Mouse (Mus musculus) brain, adult 2 months (tissue): Measurements from ENCODE around the gene Lrrc25.
"Not testable (repeated sequence)": the region's sequence is repeated elsewhere in the genome, so short reads cannot be mapped to it uniquely, and the experiment has no call there.

ENCODE experiments used
- DNase-seq: peaks from one replicate; pipeline ENCODE4 v3.0.0; 2011; ENCODE audit warnings: low read depth, low spot score

Lrrc25 gene

GRCm38 (mm10) chr8:70615894-70616293 is at the start of gene Lrrc25:
Lrrc25 (plus strand) TSS chr8:70616155.
- no peak for DNase-seq

- no peak for DNase-seq
These were observed 45.6 kb upstream of the Lrrc25 start for GRCm38 (mm10) chr8:70570360-70570759.

- peak; percentile 78 for DNase-seq
These were observed 45.0 kb upstream of the Lrrc25 start for GRCm38 (mm10) chr8:70570990-70571389.

DNA sequence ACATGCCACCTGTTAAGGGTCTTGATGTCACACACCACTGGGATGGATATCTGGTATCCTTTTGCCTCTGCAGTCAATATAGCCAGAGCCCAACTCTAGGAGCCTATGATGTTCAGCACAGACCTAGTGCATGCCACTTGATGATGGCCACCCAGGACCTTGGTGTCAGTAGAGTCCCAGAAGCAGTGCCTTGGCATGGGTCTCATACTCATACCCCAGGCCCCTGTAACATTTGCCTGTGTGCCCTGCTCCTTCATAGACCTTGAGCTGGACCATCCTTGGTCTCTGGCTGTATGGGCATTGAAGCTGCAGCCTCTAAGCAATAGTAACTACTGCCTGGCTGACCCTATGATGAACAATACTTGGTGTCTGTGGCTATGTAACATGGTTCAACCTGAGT is 41.7 kb upstream of the Lrrc25 start:
- DNase-seq: no peak

DNA sequence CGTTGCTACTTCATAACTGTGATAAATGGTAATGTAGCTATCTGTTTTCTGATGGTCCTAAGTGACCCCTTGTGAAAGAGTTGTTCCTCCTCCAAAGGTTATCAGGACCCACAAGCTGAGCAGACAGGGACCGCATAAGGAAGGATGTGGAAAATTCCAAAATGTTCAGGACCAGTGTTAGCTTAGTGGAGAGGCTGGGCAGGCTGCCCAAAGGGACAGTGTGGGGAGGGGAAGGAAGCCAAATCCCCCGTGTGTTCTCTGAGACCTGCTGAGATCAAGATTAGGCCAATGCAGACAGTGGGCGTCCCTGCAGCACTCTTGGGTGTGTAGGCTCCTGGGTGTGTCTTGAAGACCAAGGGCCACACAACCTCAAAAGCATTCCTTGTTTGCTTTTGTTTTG is 41.0 kb upstream of the Lrrc25 start:
- peak; percentile 76 for DNase-seq

DNA sequence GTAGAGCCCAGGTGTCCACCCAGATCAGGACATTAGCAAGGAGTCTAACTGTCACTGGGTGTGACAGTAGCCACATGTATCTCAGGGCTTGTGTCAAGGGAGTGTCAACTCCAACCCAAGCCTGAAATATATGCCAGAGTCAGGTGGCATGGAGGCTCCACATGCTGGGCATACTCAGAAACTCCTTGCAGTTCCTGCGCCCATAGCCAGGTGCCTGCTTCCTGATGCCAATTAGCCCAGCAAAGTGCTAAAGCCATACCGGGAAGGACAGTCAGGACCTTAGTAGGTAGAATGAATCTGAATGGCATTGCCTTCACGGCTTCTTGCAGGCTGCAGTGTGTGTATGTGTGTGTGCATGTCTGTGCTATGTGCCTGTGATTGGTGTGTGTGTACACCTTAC is 38.7 kb upstream of the Lrrc25 start:
- DNase-seq: no peak

DNA sequence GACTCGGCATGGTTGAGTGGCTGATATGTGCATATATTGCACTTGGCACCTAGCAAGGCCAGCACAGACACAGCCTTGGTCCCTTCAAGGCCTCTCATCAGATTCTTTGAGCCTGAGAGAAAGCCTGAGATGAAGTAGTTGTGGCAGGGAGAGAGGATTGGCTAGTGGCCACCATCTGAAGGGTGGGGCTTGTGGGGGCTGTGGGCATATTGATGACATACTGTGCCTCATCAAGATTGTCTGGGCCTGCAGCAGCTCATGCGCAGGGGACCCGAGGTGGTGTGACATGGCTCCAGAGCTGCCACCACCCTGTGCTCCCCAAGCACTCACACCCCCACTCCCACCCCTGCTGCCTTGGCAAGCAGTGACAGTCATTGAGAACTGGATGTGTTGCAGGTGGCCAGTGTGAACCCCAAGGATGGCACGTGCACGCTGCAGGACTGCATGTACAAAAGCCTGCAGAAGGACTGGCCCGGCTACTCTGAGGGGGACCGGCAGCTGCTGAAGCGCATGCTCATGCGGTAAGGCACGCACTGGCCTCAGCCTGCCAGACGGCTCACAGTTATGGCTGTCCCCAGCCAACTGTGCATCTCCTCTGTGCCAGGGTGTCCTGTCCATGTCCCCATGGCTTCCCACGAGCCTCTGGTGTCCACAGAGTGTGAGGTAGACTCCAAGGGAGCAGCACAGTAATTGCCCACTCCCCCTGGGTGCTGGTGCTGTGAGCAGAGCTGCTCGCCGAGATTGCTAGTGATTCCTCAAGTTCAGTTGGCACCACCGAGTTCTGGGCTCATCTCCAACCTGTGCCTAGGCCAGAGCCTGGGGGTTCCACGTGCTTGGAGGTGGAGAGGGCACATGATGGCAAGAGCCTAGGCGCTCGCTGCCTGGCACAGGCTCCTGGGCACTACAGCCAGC is 32.2 kb upstream of the Lrrc25 start:
- DNase-seq: peak; percentile 86

- no peak for DNase-seq
These were observed 31.2 kb upstream of the Lrrc25 start for GRCm38 (mm10) chr8:70584606-70585257.

- peak; percentile 76 for DNase-seq
These were observed 30.7 kb upstream of the Lrrc25 start for GRCm38 (mm10) chr8:70585258-70585652.

DNA sequence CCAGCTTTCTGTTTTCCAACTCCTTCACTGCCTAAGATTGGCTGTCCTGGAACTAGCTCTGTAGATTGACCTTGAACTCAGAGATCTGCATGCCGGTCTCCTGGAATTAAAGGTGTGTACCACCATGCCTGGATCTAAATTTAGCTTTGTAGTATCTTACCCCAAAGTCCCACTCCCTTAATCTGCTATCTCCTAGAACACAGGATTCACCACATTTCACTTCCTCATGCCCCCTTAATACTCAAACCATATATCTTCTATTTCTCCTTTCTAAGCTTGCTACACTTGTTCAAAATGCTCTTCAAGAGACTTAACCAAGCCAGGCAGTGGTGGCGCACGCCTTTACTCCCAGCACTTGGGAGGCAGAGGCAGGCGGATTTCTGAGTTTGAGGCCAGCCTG is 28.0 kb upstream of the Lrrc25 start:
- not testable (repeated sequence) for DNase-seq

- DNase-seq: peak; percentile 76
These were observed 24.4 kb upstream of the Lrrc25 start for GRCm38 (mm10) chr8:70591569-70591968.

DNA sequence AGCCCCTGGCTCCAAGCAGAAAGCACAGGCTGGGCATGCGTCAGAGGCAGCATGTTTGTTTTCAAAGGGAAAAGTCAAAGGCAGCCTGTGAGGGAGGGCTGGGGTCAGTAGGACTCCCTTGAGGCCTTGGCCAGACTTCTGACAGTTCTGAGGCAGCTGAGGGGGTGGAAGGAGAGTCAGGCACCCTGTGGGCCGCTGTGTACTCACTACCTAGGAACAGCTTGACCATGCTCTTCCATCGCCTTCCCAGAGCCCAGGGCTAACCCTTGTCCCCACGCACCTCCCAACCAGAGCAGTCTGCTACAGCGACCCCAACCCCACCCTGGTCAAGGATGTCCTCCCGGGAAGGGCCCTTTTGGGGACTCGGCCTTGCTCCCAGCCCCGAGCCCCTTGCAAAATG is 22.8 kb upstream of the Lrrc25 start:
- no peak for DNase-seq

DNA sequence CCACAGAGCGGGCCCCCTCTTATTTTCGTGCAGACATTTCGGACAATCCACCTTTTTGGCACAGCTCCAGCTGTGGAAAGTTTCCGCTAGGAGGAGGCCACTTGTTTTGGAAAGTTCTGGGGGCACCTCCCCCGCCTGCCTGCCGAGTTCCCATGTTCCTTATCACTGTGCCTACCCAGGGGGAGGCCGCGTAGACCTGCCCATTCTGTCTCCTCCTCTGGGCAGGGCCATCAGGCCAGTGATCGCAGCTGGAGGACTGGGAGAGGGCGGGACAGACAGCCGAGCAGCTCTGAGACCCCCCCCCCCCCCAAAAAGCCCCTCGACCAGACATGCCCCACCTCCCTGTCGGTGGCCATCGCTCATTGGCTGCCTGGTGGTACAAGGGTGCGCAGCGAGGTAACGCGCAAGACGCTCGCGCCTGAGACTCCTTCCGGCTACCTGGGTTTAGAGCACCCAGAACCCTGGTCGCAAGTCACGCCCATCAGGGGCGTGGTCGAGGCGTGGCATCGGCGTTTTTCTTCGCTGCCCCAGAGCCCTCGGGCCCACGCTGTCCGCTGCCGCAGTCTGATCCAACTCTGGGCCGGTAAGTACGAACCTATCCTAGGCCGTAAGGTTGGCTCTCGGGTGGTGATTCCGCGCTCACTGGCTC is 21.9 kb upstream of the Lrrc25 start, which contains the start of gene Isyna1:
TSS of gene Isyna1 (plus strand) at position 413 of the 649 bp plus-strand sequence.
- peak; percentile 91 for DNase-seq

DNA sequence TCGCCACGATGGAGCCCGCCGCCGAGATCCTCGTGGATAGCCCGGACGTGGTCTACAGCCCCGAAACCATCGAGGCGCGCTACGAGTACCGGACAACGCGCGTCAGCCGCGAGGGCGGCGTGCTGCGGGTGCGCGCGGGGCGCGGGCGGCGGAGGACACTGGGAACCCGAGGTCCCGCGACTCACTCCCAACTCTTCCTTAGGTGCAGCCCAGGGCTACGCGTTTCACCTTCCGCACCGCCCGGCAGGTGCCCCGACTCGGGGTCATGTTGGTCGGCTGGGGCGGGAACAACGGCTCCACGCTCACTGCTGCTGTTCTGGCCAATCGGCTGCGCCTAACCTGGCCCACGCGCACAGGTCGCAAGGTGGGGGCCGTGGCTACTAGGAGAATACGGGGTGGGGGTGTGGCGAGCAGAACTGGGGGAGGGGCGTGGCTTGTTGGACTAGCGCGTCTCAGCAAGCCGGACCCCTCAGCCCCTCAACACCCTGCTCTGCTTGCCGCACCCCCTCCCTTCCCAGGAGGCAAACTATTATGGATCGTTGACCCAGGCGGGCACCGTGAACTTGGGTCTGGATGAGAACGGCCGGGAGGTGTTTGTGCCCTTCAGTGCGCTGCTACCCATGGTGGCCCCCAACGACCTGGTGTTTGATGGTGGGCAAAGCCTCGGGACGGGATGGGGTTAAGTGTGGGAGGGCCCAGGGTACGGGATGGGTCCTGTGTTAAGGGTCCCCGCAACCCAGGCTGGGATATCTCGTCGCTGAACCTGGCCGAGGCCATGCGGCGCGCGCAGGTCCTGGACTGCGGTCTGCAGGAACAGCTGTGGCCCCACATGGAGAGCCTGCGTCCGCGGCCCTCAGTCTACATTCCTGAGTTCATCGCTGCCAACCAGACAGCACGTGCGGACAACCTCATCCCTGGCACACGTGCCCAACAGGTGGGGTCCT is 21.1 kb upstream of the Lrrc25 start:
- DNase-seq: no peak

DNA sequence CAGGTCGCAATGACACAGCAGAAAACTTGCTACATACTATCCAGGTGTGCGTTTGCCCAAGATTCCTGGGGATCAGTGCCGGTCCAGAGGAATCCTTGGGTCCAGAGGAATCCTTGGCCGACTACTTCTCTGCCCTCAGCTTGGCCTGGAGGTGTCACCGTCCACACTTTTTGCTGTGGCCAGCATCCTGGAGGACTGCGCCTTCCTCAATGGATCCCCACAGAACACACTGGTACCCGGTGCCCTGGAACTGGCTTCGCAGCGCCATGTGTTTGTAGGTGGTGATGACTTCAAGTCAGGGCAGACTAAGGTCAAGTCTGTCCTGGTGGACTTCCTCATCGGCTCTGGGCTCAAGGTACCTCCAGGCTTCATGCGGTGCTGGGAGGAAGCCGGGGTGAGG is 20.1 kb upstream of the Lrrc25 start:
- DNase-seq: no peak

GRCm38 (mm10) chr8:70596216-70596615 is 19.7 kb upstream of the Lrrc25 start:
- DNase-seq: no peak

GRCm38 (mm10) chr8:70596775-70597416 is 19.1 kb upstream of the Lrrc25 start:
- peak; percentile 56 for DNase-seq

DNA sequence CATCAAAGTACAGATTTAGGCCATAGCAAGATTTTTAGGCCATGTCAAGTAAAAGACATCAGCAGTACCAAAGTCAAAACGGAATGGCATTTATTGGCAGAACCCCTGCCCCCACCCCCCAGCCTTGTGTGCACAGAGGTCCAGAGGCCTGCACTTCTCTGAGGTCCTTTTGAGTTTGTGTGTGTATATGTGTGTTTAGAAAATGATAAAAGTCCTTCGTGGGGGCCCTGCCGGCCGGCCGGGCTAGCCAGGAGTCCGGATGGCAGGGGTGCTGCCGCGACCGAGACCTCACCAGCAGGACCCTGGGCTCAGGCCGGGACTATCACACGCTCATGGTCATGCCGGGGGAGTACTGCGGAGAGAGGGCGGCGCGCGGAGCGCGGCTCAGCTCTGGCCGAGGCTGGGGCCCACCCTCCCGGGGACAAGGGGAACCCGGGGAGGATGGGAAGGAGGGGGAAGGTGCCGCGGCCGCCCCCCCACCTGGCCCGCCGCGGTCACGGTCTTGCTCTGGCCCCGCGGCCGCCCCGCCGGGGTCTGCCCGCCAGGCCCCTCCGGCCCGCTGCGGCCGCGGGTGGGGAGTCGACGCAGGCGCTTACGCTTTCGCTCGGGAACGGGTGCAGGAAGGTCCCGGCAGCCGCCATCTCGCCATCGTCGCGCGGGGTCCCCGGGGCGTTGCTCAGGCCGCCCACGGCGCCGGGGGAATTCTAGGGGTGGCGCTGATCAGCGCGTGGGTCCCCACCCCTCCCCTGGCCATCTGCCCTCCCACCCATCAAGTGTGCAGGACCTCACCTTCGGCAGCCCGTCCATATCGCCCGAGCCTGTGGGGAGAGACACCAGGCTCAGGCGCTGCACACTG is 18.3 kb upstream of the Lrrc25 start:
- no peak for DNase-seq

DNA sequence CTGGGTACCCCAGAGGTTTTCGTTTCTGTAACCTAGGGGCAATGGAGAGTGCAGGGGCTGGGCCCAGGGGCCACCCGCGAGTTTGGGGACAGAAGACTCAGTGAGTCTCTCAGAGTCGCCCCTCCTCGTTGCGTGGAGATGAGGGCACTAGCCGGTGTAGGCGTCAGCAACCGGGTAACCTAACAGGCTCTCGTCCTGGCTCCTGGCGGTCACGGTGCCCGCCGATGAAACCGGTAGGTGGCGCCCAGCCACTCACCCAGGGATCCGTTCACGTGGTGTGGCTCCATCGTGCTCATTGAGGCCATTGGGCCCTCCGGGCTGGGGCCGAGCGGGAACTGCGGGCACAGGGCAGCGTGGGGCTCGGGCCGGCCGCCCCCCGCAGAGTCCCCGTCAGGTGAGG is 17.7 kb upstream of the Lrrc25 start:
- peak; percentile 91 for DNase-seq

DNA sequence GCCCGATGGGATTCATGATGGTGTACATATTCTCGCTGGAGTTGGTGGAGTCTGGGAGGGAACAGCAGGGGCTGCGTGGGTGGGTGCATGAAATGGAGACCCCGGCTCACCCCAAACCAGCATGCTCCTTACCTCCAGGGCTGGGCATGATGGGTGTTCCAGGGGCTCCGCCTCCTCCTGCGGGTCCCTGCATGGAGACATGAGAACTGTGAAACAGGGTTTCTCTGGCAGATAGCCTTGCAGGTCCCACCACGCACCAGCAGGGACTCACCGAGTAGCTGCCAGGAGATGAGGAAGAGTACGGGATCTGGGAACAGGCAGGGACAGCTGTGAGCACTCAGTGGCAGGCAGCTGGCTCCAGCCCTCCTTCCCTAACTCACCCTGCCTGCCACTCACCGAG is 17.2 kb upstream of the Lrrc25 start:
- DNase-seq: peak; percentile 50
